Mouse (Mus musculus) lung, postnatal 0 days (tissue): ENCODE measurements around the gene Grap2. TPM values are rescaled to one million over a fixed set of nuclear protein-coding genes. Genes with fewer than 3 reads are reported as not detected.
A peak's percentile ranks its signal among the peaks of the same experiment; 100 is the strongest.

Experiments used
- ATAC-seq: fragments of 200-750 bp; cut with Nextera tagmentation; 2 replicates; pipeline ENCODE4 v1.8.0; 2017; ENCODE audit warnings: moderate library complexity
- DNase-seq: peaks from one replicate; pipeline ENCODE4 v3.0.0-alpha.2; 2016; ENCODE audit warnings: low spot score
- H3K27ac ChIP-seq: fragments of 300-500 bp; sonication (generic); 2 replicates; pipeline ENCODE4 v1.5.1; 2014; ENCODE audit warnings: antibody characterized with exemption, mild to moderate bottlenecking, low read length, mixed read lengths
- H3K27me3 ChIP-seq: fragments of 300-500 bp; sonication (generic); replicated peaks from 2 replicates; pipeline ENCODE4 v1.6.1; 2014; ENCODE audit warnings: low read length, mixed read lengths; ENCODE audit not compliant: insufficient read depth
- H3K36me3 ChIP-seq: fragments of 300-500 bp; sonication (generic); 2 replicates; pipeline ENCODE4 v1.6.1; 2014; ENCODE audit warnings: low read length, mixed read lengths; ENCODE audit not compliant: insufficient read depth
- H3K4me1 ChIP-seq: fragments of 300-500 bp; sonication (generic); 2 replicates; pipeline ENCODE4 v1.6.1; 2014; ENCODE audit warnings: antibody characterized with exemption, low read depth, low read length, mixed read lengths; ENCODE audit not compliant: insufficient read depth
- H3K4me2 ChIP-seq: fragments of 300-500 bp; sonication (generic); replicated peaks from 2 replicates; pipeline ENCODE4 v1.6.1; 2014; ENCODE audit warnings: low read depth, mild to moderate bottlenecking, low read length, moderate library complexity, mixed read lengths
- H3K4me3 ChIP-seq: fragments of 300-500 bp; sonication (generic); 2 replicates; pipeline ENCODE4 v1.5.1; 2014; ENCODE audit warnings: low read depth, low read length
- H3K9ac ChIP-seq: fragments of 300-500 bp; sonication (generic); replicated peaks from 2 replicates; pipeline ENCODE4 v1.6.1; 2014; ENCODE audit warnings: low read depth, mild to moderate bottlenecking
- H3K9me3 ChIP-seq: fragments of 300-500 bp; sonication (generic); 2 replicates; pipeline ENCODE4 v1.6.1; 2016; ENCODE audit warnings: low read length, mixed read lengths
- CTCF ChIP-seq: IDR thresholded peaks from 2 replicates; pipeline ENCODE4 v1.5.1; 2016; ENCODE audit warnings: antibody characterized with exemption, mild to moderate bottlenecking
- EP300 ChIP-seq: IDR thresholded peaks from 2 replicates; pipeline ENCODE4 v1.6.1; 2016; ENCODE audit warnings: antibody characterized with exemption, mild to moderate bottlenecking, control low read depth
- WGBS: fragments of 180-500 bp; shearing (Covaris S2); extraction: QIAGEN DNeasy Blood & Tissue Kit; methylation state at CpG from one replicate; pipeline ENCODE4 v1.1.7; 2014; 5-methylcytosine and 5-hydroxymethylcytosine counted together
- polyA plus RNA-seq: library from polyadenylated mRNA; unstranded; fragments of >200 nt; fragmentation: Nextera tagmentation; extraction: Ambion mirVana; gene quantifications from 2 replicates; pipeline ENCODE4 v1.2.1, GENCODE M21; 2015

The Grap2 gene
- polyA plus RNA-seq, 1 experiment from 2014 or later, result 1.9 TPM

- TF ChIP-seq CTCF (no peak), EP300 (no peak)
- Histone ChIP-seq H3K9ac (0 out of 2 replicates have a peak within 1 kb of the TSS, but pooled peaks have one; percentile 16), H3K27me3 (no peaks in the 10 kb centered on the region), H3K4me3 (peak within 1 kb of the TSS; percentile 35), H3K4me1 (0 out of 2 replicates have a peak, but pooled peaks cover 7% of the 10 kb centered on the region), H3K27ac (no peak within 1 kb of the TSS), H3K9me3 (no peaks in the 10 kb centered on the region), H3K36me3 (no peaks in the 10 kb centered on the region), H3K4me2 (peak within 1 kb of the TSS; percentile 72)
- peak; percentile 86 for ATAC-seq
- peak; percentile 69 for DNase-seq
- WGBS, result 7% methylated on average over 76 of the region's 85 CpGs
These were observed 99.2 kb downstream of the Grap2 start, which contains the start of gene Fam83f for GRCm38 (mm10) chr15:80671295-80672252. Fam83f (plus strand) TSS chr15:80671847.

DNA sequence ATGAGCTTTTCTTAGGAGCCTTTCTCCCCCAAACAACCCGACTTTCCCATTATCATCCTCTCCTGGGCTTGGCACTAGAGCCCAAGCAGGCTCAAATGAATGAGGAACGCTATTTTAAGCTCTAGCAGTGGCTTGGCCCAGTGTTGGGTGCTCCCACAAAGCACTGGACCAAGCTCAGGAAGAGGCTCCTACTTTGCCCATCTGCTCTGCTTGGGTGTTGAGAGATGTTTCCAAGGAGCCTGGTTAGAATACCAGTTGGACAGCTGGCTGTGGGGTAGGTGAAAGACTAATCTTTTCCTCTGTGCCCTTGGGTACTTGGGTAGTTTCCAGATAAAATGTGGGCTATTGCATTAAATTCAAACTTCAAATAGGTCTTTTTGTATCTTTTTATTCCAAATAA lies 100.4 kb downstream of the Grap2 start:
- no peaks in the 10 kb centered on the region for H3K27me3 ChIP-seq
- no peak overlapping the region for H3K4me2 ChIP-seq
- 0 out of 2 replicates have a peak, but pooled peaks cover 7% of the 10 kb centered on the region for H3K4me1 ChIP-seq
- WGBS, result 77% methylated on average over 2 of the region's 2 CpGs
- no peaks in the 10 kb centered on the region for H3K36me3 ChIP-seq
- no peak overlapping the region for H3K27ac ChIP-seq
- no peaks in the 10 kb centered on the region for H3K9me3 ChIP-seq
- H3K9ac ChIP-seq, result no peak overlapping the region
- no peak overlapping the region for H3K4me3 ChIP-seq
- ATAC-seq (no peak), DNase-seq (no peak)
- TF ChIP-seq CTCF, result no peak
- no peak for TF ChIP-seq EP300

- no peak overlapping the region for H3K27ac ChIP-seq
- H3K27me3 ChIP-seq, result no peaks in the 10 kb centered on the region
- H3K4me3 ChIP-seq, result no peak overlapping the region
- no peak for TF ChIP-seq EP300
- TF ChIP-seq CTCF, result no peak
- no peaks in the 10 kb centered on the region for H3K9me3 ChIP-seq
- DNase-seq, result peak; percentile 37
- no peaks in the 10 kb centered on the region for H3K36me3 ChIP-seq
- no peak overlapping the region for H3K9ac ChIP-seq
- H3K4me2 ChIP-seq, result no peak overlapping the region
- WGBS, result 66% methylated on average over 4 of the region's 4 CpGs
- ATAC-seq, result no peak
- H3K4me1 ChIP-seq, result 0 out of 2 replicates have a peak, but pooled peaks cover 7% of the 10 kb centered on the region
These were observed 101.1 kb downstream of the Grap2 start for GRCm38 (mm10) chr15:80673337-80674095.

GRCm38 (mm10) chr15:80674700-80675099 lies 102.3 kb downstream of the Grap2 start:
- TF ChIP-seq CTCF (no peak), EP300 (no peak)
- Histone ChIP-seq H3K27me3 (no peaks in the 10 kb centered on the region), H3K9ac (no peak overlapping the region), H3K27ac (no peak overlapping the region), H3K36me3 (no peaks in the 10 kb centered on the region), H3K4me1 (0 out of 2 replicates have a peak, but pooled peaks cover 9% of the 10 kb centered on the region), H3K4me2 (no peak overlapping the region), H3K4me3 (no peak overlapping the region), H3K9me3 (no peaks in the 10 kb centered on the region)
- WGBS, result 74% methylated on average over 6 of the region's 6 CpGs
- ATAC-seq (no peak), DNase-seq (no peak)

GRCm38 (mm10) chr15:80679515-80680215 lies 107.3 kb downstream of the Grap2 start:
- Histone ChIP-seq H3K9me3 (no peaks in the 10 kb centered on the region), H3K36me3 (no peaks in the 10 kb centered on the region), H3K9ac (no peak overlapping the region), H3K27ac (no peak overlapping the region), H3K4me2 (no peak overlapping the region), H3K27me3 (no peaks in the 10 kb centered on the region), H3K4me1 (0 out of 2 replicates have a peak, but pooled peaks cover 3% of the 10 kb centered on the region), H3K4me3 (no peak overlapping the region)
- peak; percentile 32; the same call in 1 of the 2 replicates for ATAC-seq
- TF ChIP-seq CTCF, result no peak
- no peak for TF ChIP-seq EP300
- 38% methylated on average over 8 of the region's 8 CpGs for WGBS
- DNase-seq, result peak; percentile 45
